8 mouse cellular contexts compared by ENCODE assay signal in the genomic region with DNA sequence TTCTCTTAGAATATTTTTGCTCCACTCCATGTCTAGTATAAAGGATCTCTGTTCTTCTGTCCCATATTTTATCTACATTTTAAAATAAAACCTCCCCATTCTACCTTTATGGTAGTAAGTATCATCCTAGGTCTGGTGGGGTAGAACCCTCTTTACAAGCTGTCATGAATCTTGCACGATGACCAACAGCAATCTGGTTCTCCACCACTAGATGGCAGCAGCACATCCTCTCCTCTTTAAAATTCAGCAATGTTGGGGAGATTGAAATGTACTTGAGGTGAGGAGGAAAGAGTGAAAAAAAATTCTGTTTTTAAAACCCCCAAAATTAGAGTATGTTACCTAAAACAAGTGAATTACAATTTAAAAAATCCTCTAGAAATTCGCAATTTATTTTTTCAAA.
DNase-seq lines count a peak whose midpoint lies in the region; ATAC-seq and TF ChIP-seq lines count a peak whose summit lies in the region.

No protein-coding gene starts in this region.

- no peak overlapping the region for H3K4me2 ChIP-seq in hindbrain, embryonic 13.5 days

- intact Hi-C loops in left cerebral cortex, postnatal 25 days (cut with DNase I), result no loop called here

- DNase-seq in lung, adult 2 months, result no peak
- no peak for DNase-seq in lung, adult 18-20 months
- DNase-seq in adipocyte (ENCODE audit: low spot score), result peak; percentile 73
- peak; percentile 63 for DNase-seq in embryo, embryonic 11 days
- DNase-seq in left cerebral cortex, postnatal 25 days (ENCODE audit: low spot score in 2 of 2), result peak; percentile 58 to 71
- DNase-seq in retina, embryonic 14.5 days (ENCODE audit: low spot score), result peak; percentile 76
- no peak for DNase-seq in natural killer cell, adult 2 months (ENCODE audit: low spot score in 2 of 2)

- H3K4me3 ChIP-seq in lung, adult 2 months (replicated peaks; ENCODE audit: extremely low read depth, low read depth, low read length), result no peak overlapping the region
- no peak overlapping the region for H3K4me3 ChIP-seq in hindbrain, embryonic 13.5 days

- no peaks in the 10 kb centered on the region for H3K36me3 ChIP-seq in hindbrain, embryonic 13.5 days

- no peak overlapping the region for H3K9ac ChIP-seq in hindbrain, embryonic 13.5 days

- H3K27ac ChIP-seq in hindbrain, embryonic 13.5 days, result no peak overlapping the region

- H3K27me3 ChIP-seq in hindbrain, embryonic 13.5 days, result no peaks in the 10 kb centered on the region

- peak; percentile 5; the same call in 1 of the 2 replicates for TF ChIP-seq CTCF in lung, adult 2 months (IDR thresholded peaks at IDR 0.05; ENCODE audit: insufficient read depth, low read length)

- ATAC-seq in hindbrain, embryonic 13.5 days (ENCODE audit: low FRiP score), result 0 out of 2 replicates have a peak, but pooled peaks have one; percentile 43

- TF ChIP-seq POLR2A in lung, adult 2 months (IDR thresholded peaks at IDR 0.05; ENCODE audit: borderline replicate concordance, extremely low read depth, low read depth, low read length), result no peak

- no peaks in the 10 kb centered on the region for H3K9me3 ChIP-seq in hindbrain, embryonic 13.5 days

- H3K4me1 ChIP-seq in lung, adult 2 months (ENCODE audit: control insufficient read depth, insufficient read depth, low read length), result no peaks in the 10 kb centered on the region
- no peaks in the 10 kb centered on the region for H3K4me1 ChIP-seq in hindbrain, embryonic 13.5 days (replicated peaks)

- WGBS in lung, adult 2 months, result 20% methylated on average over 2 of the region's 2 CpGs
- WGBS in hindbrain, embryonic 13.5 days, result 32% methylated on average over 2 of the region's 2 CpGs

Comparison
In these comparisons a context has a peak if more than half of its experiments do, and no peak if none do; other contexts are left out.
1. DNase-seq: peak in adipocyte (single experiment), embryo, embryonic 11 days (single experiment), left cerebral cortex, postnatal 25 days (2 of 2) and retina, embryonic 14.5 days (single experiment); none in lung, adult 2 months (single experiment), lung, adult 18-20 months (0 of 2) and natural killer cell, adult 2 months (0 of 2).